Comparison of ENCODE assay signal across 7 mouse cellular contexts in genomic region chr1:133087206-133087905, GRCm38 (mm10). TPM values are rescaled to one million over a fixed set of nuclear protein-coding genes. Genes with fewer than 3 reads are reported as not detected.
A peak's percentile ranks its signal among the peaks of the same experiment; 100 is the strongest.
DNase-seq lines count a peak whose midpoint lies in the region; ATAC-seq lines count a peak whose summit lies in the region.

No protein-coding gene starts in this region.

- H3K4me3 ChIP-seq in liver, embryonic 16.5 days (ENCODE audit: low read depth, low read length), result no peak overlapping the region
- no peak overlapping the region for H3K4me3 ChIP-seq in neural tube, embryonic 13.5 days

- H3K4me1 ChIP-seq in liver, embryonic 16.5 days (ENCODE audit: control insufficient read depth, low read depth, low read length), result peaks cover 21% of the 10 kb centered on the region
- H3K4me1 ChIP-seq in neural tube, embryonic 13.5 days (replicated peaks), result peaks cover 9% of the 10 kb centered on the region

- 42% methylated on average over 7 of the region's 7 CpGs for WGBS in liver, embryonic 16.5 days (ENCODE audit: insufficient replicate concordance)
- 46% methylated on average over 7 of the region's 7 CpGs for WGBS in neural tube, embryonic 13.5 days

- no peak overlapping the region for H3K27ac ChIP-seq in liver, embryonic 16.5 days (ENCODE audit: low read length)
- H3K27ac ChIP-seq in neural tube, embryonic 13.5 days (replicated peaks), result peak overlapping the region; percentile 49

- no peak overlapping the region for H3K9ac ChIP-seq in liver, embryonic 16.5 days (ENCODE audit: low read depth, low read length)
- H3K9ac ChIP-seq in neural tube, embryonic 13.5 days, result no peak overlapping the region

- ATAC-seq in CD4-positive, CD25-positive, alpha-beta regulatory T cell, adult 4 months, result peak; percentile 57
- ATAC-seq in liver, embryonic 16.5 days (ENCODE audit: low read depth), result 0 out of 2 replicates have a peak, but pooled peaks have one; percentile 25
- ATAC-seq in neural tube, embryonic 13.5 days (ENCODE audit: low read depth), result peak; percentile 76

- DNase-seq in Muller cell, postnatal 12 days (ENCODE audit: inconsistent ontology term), result peak; percentile 48
- DNase-seq in cerebellum, postnatal 10 days, result peak; percentile 85 to 89
- peak; percentile 74 for DNase-seq in gastrocnemius, adult 18-20 months (ENCODE audit: low spot score)
- peak; percentile 74 for DNase-seq in induced T-regulatory cell, adult 2 months (ENCODE audit: low read depth)

- no peaks in the 10 kb centered on the region for H3K27me3 ChIP-seq in liver, embryonic 16.5 days (ENCODE audit: control insufficient read depth, insufficient read depth, low read depth, low read length)
- H3K27me3 ChIP-seq in neural tube, embryonic 13.5 days, result peaks cover 2% of the 10 kb centered on the region; the same call in 1 of the 2 replicates

- H3K4me2 ChIP-seq in liver, embryonic 16.5 days (ENCODE audit: low read depth, low read length), result no peak overlapping the region
- no peak overlapping the region for H3K4me2 ChIP-seq in neural tube, embryonic 13.5 days

- H3K36me3 ChIP-seq in liver, embryonic 16.5 days (ENCODE audit: control insufficient read depth, insufficient read depth), result no peaks in the 10 kb centered on the region
- peaks cover 80% of the 10 kb centered on the region for H3K36me3 ChIP-seq in neural tube, embryonic 13.5 days

- no peaks in the 10 kb centered on the region for H3K9me3 ChIP-seq in liver, embryonic 16.5 days (replicated peaks; ENCODE audit: control insufficient read depth, low read length)
- no peaks in the 10 kb centered on the region for H3K9me3 ChIP-seq in neural tube, embryonic 13.5 days

RNA-seq across cellular contexts. Expression of gene Pik3c2b, which starts 41.9 kb away (rescaled TPM):
- 1 to 10 TPM in 1 of 2 experiments, under 1 TPM in 1; 0.78 to 1.1 TPM for polyA plus RNA-seq in CD4-positive, CD25-positive, alpha-beta regulatory T cell, adult 4 months (2017; shearing (Covaris generic))
- total RNA-seq in gastrocnemius, adult 18-20 months (2021), result 10 to 100 TPM in 1 of 2 experiments, 1 to 10 TPM in 1; 8.2 to 10.8 TPM
- 0.85 and 1.2 TPM in 2 replicates for polyA plus RNA-seq in liver, embryonic 16.5 days (2015; fragmentation: Nextera tagmentation; extraction: Ambion mirVana)
- polyA plus RNA-seq in neural tube, embryonic 13.5 days (2015; fragmentation: Nextera tagmentation; extraction: Ambion mirVana), result 13.9 and 14.0 TPM in 2 replicates

RNA-seq across cellular contexts. Expression of gene Ppp1r15b, which starts 43.6 kb away (rescaled TPM):
- 10 to 100 TPM; 20.6 to 21.8 TPM for polyA plus RNA-seq in CD4-positive, CD25-positive, alpha-beta regulatory T cell, adult 4 months (2017; shearing (Covaris generic))
- 10 to 100 TPM; 13.0 to 15.3 TPM for total RNA-seq in gastrocnemius, adult 18-20 months (2021)
- polyA plus RNA-seq in liver, embryonic 16.5 days (2015; fragmentation: Nextera tagmentation; extraction: Ambion mirVana), result 46.1 and 48.9 TPM in 2 replicates
- 27.8 and 30.8 TPM in 2 replicates for polyA plus RNA-seq in neural tube, embryonic 13.5 days (2015; fragmentation: Nextera tagmentation; extraction: Ambion mirVana)

RNA-seq across cellular contexts. Expression of gene Mdm4, which starts 57.0 kb away (rescaled TPM):
- 100 to 1,000 TPM in 1 of 2 experiments, 10 to 100 TPM in 1; 97.4 to 119 TPM for polyA plus RNA-seq in CD4-positive, CD25-positive, alpha-beta regulatory T cell, adult 4 months (2017; shearing (Covaris generic))
- 10 to 100 TPM; 20.6 to 22.3 TPM for total RNA-seq in gastrocnemius, adult 18-20 months (2021)
- polyA plus RNA-seq in liver, embryonic 16.5 days (2015; fragmentation: Nextera tagmentation; extraction: Ambion mirVana), result 12.7 and 13.4 TPM in 2 replicates
- 30.0 and 33.6 TPM in 2 replicates for polyA plus RNA-seq in neural tube, embryonic 13.5 days (2015; fragmentation: Nextera tagmentation; extraction: Ambion mirVana)

Comparison
In these comparisons a context has a peak if more than half of its experiments do, and no peak if none do; other contexts are left out.
1. ATAC-seq: peak in every context shown above with its lines; median percentile 76 in neural tube, embryonic 13.5 days; 57 in CD4-positive, CD25-positive, alpha-beta regulatory T cell, adult 4 months; 25 in liver, embryonic 16.5 days.